Mouse (Mus musculus) erythroblast, embryonic 14.5 days (primary cell): ENCODE data around the gene Asb16.

ENCODE experiments used
- GATA1 ChIP-seq: IDR thresholded peaks from 2 replicates; pipeline ENCODE4 v1.6.1; 2012; ENCODE audit warnings: low read length, inconsistent platforms, mixed read lengths
- TAL1 ChIP-seq: IDR thresholded peaks from 3 replicates; pipeline ENCODE4 v1.6.1; 2012; ENCODE audit warnings: low read length, inconsistent platforms, mixed read lengths

DNA sequence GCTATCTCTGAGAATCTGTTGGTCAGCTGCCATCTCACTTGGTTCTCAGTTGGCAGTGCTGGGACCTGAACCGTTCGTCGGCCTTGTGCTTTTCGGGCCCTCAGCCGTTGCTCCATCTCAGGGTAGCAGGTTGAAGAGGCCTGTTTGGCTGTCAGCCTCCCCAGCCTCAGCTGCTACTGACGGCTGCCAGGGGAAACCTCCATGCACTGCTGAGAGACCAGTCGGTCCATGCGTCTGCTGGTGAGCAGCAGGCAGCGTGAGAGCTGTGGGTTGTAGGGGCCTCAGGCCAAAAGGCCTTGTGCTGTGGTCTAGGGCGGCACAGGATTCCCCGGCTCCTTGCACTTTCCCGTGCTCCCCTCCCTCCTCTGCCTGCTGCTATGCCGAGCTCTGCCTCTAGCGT, 2.7 kb upstream of the Asb16 start:
- no peak for TF ChIP-seq TAL1
- TF ChIP-seq GATA1 = no peak
